Mouse (Mus musculus) E14TG2a.4 (cell line): ENCODE data around the gene Psmb7.

Experiments
- CTCF ChIP-seq: conservative IDR thresholded peaks from 2 replicates; pipeline ENCODE4 v1.5.1; 2014; ENCODE audit warnings: low read length
- NANOG ChIP-seq: IDR thresholded peaks from 2 replicates; pipeline ENCODE4 v1.6.1; 2014; ENCODE audit warnings: borderline replicate concordance, low read length, mixed read lengths
- POU5F1 ChIP-seq: IDR thresholded peaks from 2 replicates; pipeline ENCODE4 v1.6.1; 2014; ENCODE audit warnings: low read length, borderline replicate concordance

DNA sequence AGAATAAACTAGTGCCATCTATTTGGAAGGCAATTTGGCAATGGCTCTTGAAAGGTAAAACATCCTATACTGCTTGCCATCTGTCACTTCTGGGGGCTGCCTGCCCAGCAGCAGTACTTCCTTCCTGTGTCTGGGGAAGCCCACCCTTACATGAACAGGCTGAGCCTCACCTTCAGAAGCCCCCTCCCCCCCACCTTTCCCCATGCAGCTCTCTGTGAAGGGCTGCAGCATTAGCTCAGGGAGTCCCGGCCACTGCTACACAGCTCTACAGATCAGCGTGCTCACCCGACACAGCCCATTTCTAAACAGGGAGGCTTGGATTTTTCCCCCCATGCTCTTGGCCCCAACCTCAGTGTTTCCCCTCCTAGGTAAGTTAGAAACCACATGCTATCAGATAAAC lies 14.4 kb downstream of the Psmb7 start:
- TF ChIP-seq CTCF = no peak
- TF ChIP-seq POU5F1 = no peak
- no peak for TF ChIP-seq NANOG
